Mouse (Mus musculus) A20 (cell line): ENCODE data around the gene Krt18.
"Not testable (repeated sequence)": the region's sequence is repeated elsewhere in the genome, so short reads cannot be mapped to it uniquely, and the experiment has no call there.

Experiments used
- DNase-seq: peaks from one replicate; pipeline ENCODE4 v3.0.0-alpha.2; 2011; ENCODE audit warnings: low read depth, low spot score

The Krt18 gene

GRCm38 (mm10) chr15:102028040-102028439, at the start of gene Krt18:
Gene Krt18 (plus strand): TSS chr15:102028180.
- no peak for DNase-seq

DNA sequence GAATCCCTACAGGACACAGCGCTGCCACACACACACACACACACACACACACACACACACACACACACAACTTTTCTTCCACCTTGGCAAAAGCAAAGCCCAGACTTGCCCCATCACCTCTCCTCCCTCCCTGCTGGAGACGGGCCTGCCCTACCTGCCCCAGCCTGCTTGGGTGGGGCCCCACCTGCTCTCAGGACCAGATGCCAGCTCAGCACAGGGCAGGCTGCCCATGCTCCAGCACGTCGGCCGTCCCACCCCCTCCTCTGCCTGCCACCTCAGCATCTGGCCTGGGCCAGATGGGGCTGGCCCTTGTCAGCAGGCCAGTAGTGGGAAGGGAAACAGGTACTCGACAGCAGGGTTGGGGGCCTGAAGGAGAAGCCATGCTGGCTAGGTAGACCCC, 47.1 kb upstream of the Krt18 start:
- no peak for DNase-seq

- DNase-seq, result peak; percentile 36
These were observed 44.5 kb upstream of the Krt18 start for GRCm38 (mm10) chr15:101983315-101983948.

DNA sequence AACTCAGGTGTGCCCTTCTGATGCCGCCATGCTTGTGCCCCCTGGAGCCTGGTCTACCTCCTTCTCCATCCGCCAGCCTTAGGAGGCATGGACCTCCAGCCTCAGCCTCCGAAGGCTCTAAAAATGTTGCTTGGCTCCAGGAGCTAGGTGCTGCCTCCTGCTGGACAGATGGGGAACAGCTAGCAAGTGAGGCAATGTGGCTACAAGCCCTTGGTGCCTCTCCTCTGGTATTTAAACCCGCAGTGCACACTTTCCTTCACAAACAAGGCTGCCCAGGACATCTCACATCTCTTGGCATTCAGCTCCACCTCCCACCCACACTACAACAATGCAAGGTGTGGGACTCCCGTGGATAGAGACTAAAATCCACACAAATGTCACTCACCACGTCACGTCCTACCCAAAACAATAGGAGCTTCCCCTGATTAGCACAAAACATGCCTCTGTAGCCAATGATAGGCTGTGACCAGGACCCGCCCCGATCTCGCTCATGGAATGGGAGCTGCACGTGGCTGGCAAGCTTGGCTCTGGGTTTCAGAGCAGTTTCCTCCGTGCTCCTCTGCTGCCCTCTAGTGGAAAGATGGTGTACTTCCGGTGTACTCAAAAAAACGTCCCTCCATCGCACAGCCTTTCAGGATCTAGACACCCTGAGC, 43.9 kb upstream of the Krt18 start:
- peak; percentile 91 for DNase-seq

GRCm38 (mm10) chr15:101984746-101985145, 43.2 kb upstream of the Krt18 start:
- DNase-seq, result no peak

- DNase-seq, result peak; percentile 83
These were observed 39.9 kb upstream of the Krt18 start for GRCm38 (mm10) chr15:101988119-101988518.

GRCm38 (mm10) chr15:101988714-101989113, 39.3 kb upstream of the Krt18 start:
- no peak for DNase-seq

GRCm38 (mm10) chr15:101990946-101991345, 37.0 kb upstream of the Krt18 start:
- DNase-seq, result no peak

- no peak for DNase-seq
These were observed 33.6 kb upstream of the Krt18 start for GRCm38 (mm10) chr15:101994365-101994764.

DNA sequence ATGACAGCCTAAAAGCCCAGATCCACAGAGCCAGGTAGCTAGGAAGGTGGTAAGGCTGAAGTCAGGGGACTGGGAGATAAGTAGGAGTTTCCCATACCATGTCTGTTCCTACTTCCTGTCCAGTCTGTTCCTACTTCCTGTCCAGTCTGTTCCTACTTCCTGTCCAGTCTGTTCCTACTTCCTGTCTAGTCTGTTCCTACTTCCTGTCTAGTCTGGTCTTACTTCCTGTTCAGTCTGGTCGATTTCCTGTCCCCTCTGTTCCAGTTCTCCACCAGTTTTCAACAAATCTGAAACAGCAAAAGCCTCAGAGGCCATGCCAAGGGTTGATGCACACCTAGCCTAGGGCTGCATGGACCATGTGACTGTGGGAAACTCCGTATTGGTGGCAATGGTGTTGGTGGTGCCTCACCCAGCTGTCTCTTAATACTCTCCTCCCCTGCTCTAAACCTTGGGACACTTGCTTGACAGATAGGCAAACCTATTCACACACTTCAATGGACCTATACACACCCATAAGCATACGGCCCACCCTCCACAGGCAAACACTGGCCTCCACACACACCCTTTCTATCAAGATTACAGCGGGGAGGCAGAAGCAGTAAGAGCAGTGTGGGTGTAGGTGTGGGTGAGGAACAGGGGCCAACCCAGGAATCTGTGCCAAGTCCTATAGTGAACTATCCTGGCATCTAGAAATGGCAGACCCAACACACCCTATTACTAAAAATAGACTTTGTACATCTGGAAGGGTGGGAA, 32.3 kb upstream of the Krt18 start:
- peak; percentile 44 for DNase-seq

- DNase-seq, result not testable (repeated sequence)
These were observed 31.4 kb upstream of the Krt18 start for GRCm38 (mm10) chr15:101996450-101997078.

DNA sequence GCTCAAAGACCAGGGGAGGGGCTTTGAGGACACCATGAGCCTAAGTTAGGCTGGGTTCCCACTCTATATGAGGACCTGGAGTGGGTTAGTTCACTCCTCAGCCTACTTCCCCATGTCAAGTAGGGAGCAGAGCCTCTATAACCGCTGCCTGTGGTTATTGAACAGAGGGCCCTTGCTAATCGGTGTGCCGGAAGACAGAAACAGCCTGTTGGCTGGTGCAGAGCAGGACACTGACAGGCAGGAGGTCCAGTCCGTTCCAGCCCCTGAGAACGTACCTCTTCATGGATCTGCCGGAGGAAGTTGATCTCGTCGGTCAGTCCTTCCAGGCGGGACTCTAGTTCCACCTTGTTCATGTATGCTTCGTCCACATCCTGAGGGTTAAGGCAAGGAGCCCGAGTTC, 28.8 kb upstream of the Krt18 start:
- no peak for DNase-seq

DNA sequence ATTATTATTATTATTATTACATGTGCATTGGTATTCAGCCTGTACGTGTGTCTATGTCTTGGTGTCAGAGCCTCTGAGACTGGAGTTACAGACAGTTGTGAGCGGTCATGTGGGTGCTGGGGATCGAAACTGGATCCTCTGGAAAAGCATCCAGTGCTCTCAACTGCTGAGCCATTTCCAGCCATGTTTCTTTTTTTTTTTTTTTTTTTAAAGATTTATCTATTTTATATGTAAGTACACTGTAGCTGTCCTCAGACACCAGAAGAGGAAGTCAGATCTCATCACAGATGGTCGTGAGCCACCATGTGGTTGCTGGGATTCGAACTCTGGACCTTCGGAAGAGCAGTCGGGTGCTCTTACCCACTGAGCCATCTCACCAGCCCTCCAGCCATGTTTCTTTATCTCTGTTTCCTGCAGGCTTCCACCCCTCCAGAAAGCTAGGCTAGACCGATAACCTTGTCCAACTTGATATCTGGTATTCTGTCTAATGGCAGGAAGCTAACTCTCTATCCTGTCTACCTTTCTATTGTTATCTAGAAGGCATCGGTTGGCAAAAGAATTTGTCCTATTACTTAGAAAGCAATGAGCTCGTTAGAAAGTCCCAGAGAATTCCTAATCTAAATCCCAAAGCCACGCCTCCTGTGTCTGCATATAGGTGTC, 28.2 kb upstream of the Krt18 start:
- no peak for DNase-seq

DNA sequence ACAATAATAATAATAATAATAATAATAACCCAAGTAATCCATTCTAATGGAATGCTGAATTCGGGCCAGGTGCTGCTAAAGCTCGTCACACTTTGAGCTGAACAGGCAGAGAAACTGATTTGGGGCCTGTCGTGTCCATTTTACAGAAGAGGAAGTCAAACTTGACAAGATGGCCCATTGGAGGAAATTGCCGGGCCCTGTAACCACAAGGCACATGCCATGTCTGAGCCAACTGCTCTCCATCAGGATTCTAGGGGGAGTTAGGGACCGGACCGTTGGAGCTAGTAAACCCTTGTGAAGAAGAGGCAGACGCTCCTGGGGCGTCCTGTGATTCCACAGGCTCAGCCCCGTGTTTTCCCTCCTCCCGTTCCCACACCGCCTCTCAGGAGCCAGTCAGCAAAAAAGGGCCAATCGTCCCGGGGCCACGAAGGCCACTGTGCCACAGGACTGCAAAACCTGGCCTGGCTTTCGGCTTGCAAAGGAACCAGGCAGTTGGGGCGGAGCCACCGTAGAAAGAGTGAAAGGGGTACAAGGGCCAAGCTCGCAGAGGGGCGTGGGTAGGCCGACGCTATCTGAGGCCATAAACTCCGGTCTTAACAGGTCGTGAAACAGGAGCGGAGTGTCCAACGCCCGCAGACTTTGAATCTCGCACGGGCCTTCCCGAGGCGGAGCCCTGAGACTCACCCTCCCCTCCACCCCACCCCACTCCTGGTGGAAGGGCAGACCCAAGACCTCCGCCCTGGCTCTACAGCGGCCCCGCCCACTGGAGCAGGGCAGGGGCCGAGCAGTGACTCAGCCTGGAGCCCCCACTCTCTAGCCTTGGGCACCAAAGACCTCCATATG, 25.1 kb upstream of the Krt18 start:
- DNase-seq, result no peak

GRCm38 (mm10) chr15:102003516-102003915, 24.5 kb upstream of the Krt18 start:
- no peak for DNase-seq

DNA sequence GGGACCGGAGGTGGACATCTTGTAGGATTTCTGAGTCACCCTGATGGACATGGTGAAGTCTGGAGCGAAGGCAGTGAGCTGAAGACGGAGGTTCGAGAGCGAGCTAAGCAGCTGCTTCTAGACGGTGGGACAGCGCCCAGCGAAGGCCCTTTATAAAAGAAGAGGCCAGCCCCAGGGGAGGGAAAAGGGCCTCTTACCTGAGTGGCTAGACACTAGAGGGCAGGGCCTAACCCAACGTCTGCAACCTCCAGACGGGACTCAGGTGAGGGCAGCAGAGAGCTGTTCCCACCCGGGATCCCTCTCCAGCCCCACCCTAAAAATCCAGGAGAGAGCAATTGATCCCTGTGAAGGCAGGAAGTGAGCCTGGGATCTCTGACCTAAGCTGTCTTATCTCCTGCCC, 23.8 kb upstream of the Krt18 start, which contains the start of gene Krt8:
Gene Krt8, minus strand, starts transcription at position 294 of the 400 bp plus-strand sequence.
- no peak for DNase-seq

GRCm38 (mm10) chr15:102005290-102005689, 22.7 kb upstream of the Krt18 start:
- DNase-seq, result peak; percentile 13

DNA sequence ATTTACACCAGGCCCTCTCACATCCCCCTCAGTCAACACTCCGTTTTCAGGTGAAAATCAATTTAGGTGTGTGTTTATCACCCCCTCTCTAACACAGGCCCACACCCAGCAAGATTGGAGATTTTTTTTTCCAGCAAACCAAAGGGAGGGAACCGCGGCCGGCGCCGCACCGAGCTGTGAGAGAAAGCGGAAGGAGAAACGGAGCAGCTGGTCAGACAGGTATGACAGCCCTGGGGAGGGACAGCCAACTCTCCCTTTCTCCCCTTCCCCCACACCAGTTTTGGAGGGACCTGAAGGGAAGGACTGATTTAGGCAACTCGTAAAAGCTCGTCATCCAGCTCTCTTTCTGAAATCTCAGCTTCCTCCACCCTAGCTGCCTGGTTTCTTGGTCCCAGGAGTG, 21.7 kb upstream of the Krt18 start:
- DNase-seq, result no peak

- peak; percentile 70 for DNase-seq
These were observed 20.6 kb upstream of the Krt18 start for GRCm38 (mm10) chr15:102007097-102008069.
